Mouse (Mus musculus) spleen, postnatal 14 days (tissue): Measurements from ENCODE around the gene Gstcd.

Experiments used
- DNase-seq, 2 experiments: peaks; one replicate each; pipeline ENCODE4 v3.0.0; 2021 to 2022; ENCODE audit warnings: low spot score in 2 of 2

The Gstcd gene

GRCm38 (mm10) chr3:133026977-133027376 lies 64.9 kb downstream of the Gstcd start:
- DNase-seq = no peak

GRCm38 (mm10) chr3:133007250-133007649 lies 84.6 kb downstream of the Gstcd start:
- no peak for DNase-seq

GRCm38 (mm10) chr3:132996299-132996698 lies 95.5 kb downstream of the Gstcd start:
- DNase-seq = no peak

- DNase-seq = no peak
These were observed 95.9 kb downstream of the Gstcd start for GRCm38 (mm10) chr3:132995904-132996267.

- no peak for DNase-seq
These were observed 96.5 kb downstream of the Gstcd start for GRCm38 (mm10) chr3:132995172-132995903.

GRCm38 (mm10) chr3:132986188-132986587 lies 105.6 kb downstream of the Gstcd start:
- no peak for DNase-seq

GRCm38 (mm10) chr3:132983845-132984485 lies 107.9 kb downstream of the Gstcd start:
- no peak for DNase-seq

- no peak for DNase-seq
These were observed 109.9 kb downstream of the Gstcd start for GRCm38 (mm10) chr3:132981968-132982367.

GRCm38 (mm10) chr3:132979781-132980461 lies 111.9 kb downstream of the Gstcd start:
- no peak for DNase-seq

- no peak for DNase-seq
These were observed 125.6 kb downstream of the Gstcd start for GRCm38 (mm10) chr3:132966255-132966654.

GRCm38 (mm10) chr3:132964715-132965507 lies 126.9 kb downstream of the Gstcd start:
- no peak for DNase-seq

GRCm38 (mm10) chr3:132962631-132963361 lies 129.0 kb downstream of the Gstcd start:
- no peak for DNase-seq

GRCm38 (mm10) chr3:132950529-132950880 lies 141.3 kb downstream of the Gstcd start:
- no peak for DNase-seq

- no peak for DNase-seq
These were observed 141.9 kb downstream of the Gstcd start, which contains the start of gene Npnt for GRCm38 (mm10) chr3:132949791-132950528. Gene Npnt, minus strand, starts transcription at chr3:132950291.

- DNase-seq = no peak
These were observed 142.4 kb downstream of the Gstcd start for GRCm38 (mm10) chr3:132949380-132949790.

- DNase-seq = no peak
These were observed 143.5 kb downstream of the Gstcd start for GRCm38 (mm10) chr3:132948298-132948795.

GRCm38 (mm10) chr3:132946086-132946485 lies 145.7 kb downstream of the Gstcd start:
- DNase-seq = no peak

GRCm38 (mm10) chr3:132945669-132946068 lies 146.2 kb downstream of the Gstcd start:
- DNase-seq = no peak

- DNase-seq = no peak
These were observed 147.2 kb downstream of the Gstcd start for GRCm38 (mm10) chr3:132944609-132945008.

- no peak for DNase-seq
These were observed 147.6 kb downstream of the Gstcd start for GRCm38 (mm10) chr3:132944193-132944592.
